Mouse (Mus musculus): Measurements from ENCODE around the gene Zfp691. TPM values are rescaled to one million over a fixed set of nuclear protein-coding genes. Genes with fewer than 3 reads are reported as not detected.

Gene Zfp691
- polyA plus RNA-seq, 1 experiment from 2014 or later: 8.3 TPM

DNA sequence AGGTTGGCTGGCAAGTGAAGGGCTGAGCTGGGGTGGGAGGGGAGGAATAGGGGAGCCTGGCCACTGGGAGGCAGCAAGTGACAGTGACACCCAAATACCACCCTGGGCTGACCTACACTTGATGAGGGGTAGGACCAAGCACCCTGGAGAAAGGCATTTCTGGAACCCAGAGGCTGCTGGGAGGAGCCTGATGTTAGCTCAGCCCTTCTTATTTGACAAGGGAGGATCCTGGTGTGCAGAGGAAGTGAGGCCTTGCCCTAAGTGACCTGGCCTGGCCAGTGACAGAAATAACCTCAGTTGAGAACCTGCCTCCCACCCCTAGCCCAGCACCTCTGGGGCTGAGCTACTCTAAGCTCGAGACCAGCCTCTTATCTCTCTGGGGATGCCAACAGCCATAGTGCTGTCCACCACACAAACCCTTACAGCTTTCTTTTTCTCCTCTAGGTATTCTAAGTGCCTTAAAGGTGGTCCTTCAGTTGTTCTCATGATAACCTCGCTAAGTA, 49.2 kb downstream of the Zfp691 start:
- Histone ChIP-seq H3K9me3 (replicated peaks) (no peaks in the 10 kb centered on the region), H3K27ac (ENCODE audit: poor library complexity, severe bottlenecking) (peak overlapping the region; percentile 60; the same call in 1 of the 2 replicates), H3K4me1 (replicated peaks) (peaks cover 96% of the 10 kb centered on the region), H3K4me2 (no peak overlapping the region; the same call in 1 of the 2 replicates), H3K4me3 (no peak overlapping the region), H3K9ac (peak overlapping the region; percentile 24; the same call in 1 of the 2 replicates), H3K27me3 (replicated peaks) (no peaks in the 10 kb centered on the region), H3K36me3 (peaks cover 89% of the 10 kb centered on the region)
- ATAC-seq (ENCODE audit: insufficient number of reproducible peaks, low FRiP score): no peak
- 40% methylated on average over 2 of the region's 2 CpGs for whole genome bisulfite sequencing

DNA sequence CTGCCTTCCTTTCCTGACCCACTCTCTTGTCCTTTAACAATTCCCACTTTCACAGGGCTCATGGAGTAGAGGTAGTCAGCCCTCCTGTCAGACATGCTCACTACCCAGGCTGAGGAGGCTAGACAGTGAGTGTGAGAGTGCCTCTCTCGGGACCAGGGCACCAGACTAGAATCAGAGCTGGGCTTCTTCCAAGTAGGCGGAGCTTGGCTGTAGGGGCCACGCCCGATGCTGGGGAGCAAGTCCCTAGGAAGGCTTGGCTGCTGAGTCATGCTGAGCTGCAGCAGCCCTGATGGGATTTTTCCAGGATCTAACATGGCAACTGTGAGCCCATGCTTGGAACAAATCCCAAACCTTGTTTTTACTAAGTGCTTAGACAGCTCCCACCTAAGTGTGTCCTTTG, 52.7 kb downstream of the Zfp691 start:
- Histone ChIP-seq H3K27ac (ENCODE audit: poor library complexity, severe bottlenecking) (peak overlapping the region; percentile 88), H3K9me3 (replicated peaks) (no peaks in the 10 kb centered on the region), H3K36me3 (peaks cover 60% of the 10 kb centered on the region), H3K4me3 (no peak overlapping the region), H3K9ac (peak overlapping the region; percentile 46; the same call in 1 of the 2 replicates), H3K4me1 (replicated peaks) (peaks cover 95% of the 10 kb centered on the region), H3K4me2 (no peak overlapping the region), H3K27me3 (replicated peaks) (no peaks in the 10 kb centered on the region)
- ATAC-seq (ENCODE audit: insufficient number of reproducible peaks, low FRiP score): peak; percentile 78
- 23% methylated on average over 4 of the region's 4 CpGs for WGBS

DNA sequence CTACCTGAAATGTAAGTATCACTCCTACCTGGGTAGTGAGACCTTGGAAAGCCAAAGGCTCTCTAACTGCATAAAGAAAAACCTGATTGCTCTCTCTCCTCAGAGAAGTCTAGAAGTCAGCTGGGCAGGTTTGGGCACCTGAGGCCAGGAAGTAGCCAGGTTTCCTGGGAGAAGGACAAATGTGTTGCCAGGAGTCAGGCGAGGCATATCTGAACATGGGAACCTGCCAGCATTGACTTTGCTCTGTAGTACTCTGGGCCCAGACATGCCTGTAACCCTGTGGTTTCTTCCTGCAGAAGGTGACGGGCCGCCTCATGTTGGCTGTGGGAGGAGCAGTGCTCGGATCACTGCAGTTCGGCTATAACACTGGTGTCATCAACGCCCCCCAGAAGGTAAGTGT, 53.9 kb downstream of the Zfp691 start:
- H3K9ac ChIP-seq: no peak overlapping the region
- no peaks in the 10 kb centered on the region for H3K27me3 ChIP-seq (replicated peaks)
- WGBS: 78% methylated on average over 6 of the region's 6 CpGs
- peaks cover 48% of the 10 kb centered on the region for H3K36me3 ChIP-seq
- no peak for ATAC-seq (ENCODE audit: insufficient number of reproducible peaks, low FRiP score)
- H3K27ac ChIP-seq (ENCODE audit: poor library complexity, severe bottlenecking): peak overlapping the region; percentile 88; the same call in 1 of the 2 replicates
- peaks cover 95% of the 10 kb centered on the region for H3K4me1 ChIP-seq (replicated peaks)
- no peak overlapping the region for H3K4me2 ChIP-seq
- H3K9me3 ChIP-seq (replicated peaks): no peaks in the 10 kb centered on the region
- no peak overlapping the region for H3K4me3 ChIP-seq

MicroRNA genes within 50 kb of the gene (microRNA counts, 519-probe panel; counts per million panel counts)
- microRNA mmu-miR-1957: not detected

Small RNAs within 50 kb of the gene (microRNA-seq; reads per million reads assigned to microRNA genes)
- gene Mir1957a: not detected

Other genes starting within 250 kb of the Zfp691 start
- gene Olfr1328, start 235.6 kb downstream of the Zfp691 start, polyA plus RNA-seq (2016; fragmentation: Nextera tagmentation; extraction: Ambion mirVana): not detected in 2 replicates
- not detected in 2 replicates for gene Lao1, start 212.6 kb downstream of the Zfp691 start, polyA plus RNA-seq (2016; fragmentation: Nextera tagmentation; extraction: Ambion mirVana)
- gene Slc2a1, start 65.5 kb downstream of the Zfp691 start, polyA plus RNA-seq (2016; fragmentation: Nextera tagmentation; extraction: Ambion mirVana): 330 and 331 TPM in 2 replicates
- gene Ermap, start 15.8 kb upstream of the Zfp691 start, polyA plus RNA-seq (2016; fragmentation: Nextera tagmentation; extraction: Ambion mirVana): 22.9 and 26.7 TPM in 2 replicates
- gene Svbp, start 21.1 kb upstream of the Zfp691 start, polyA plus RNA-seq (2016; fragmentation: Nextera tagmentation; extraction: Ambion mirVana): 127 TPM in 2 replicates
- gene Tmem269, start 44.0 kb upstream of the Zfp691 start, polyA plus RNA-seq (2016; fragmentation: Nextera tagmentation; extraction: Ambion mirVana): 0.19 TPM in 1 of 2 replicates, not detected in the other
- 27.8 and 28.9 TPM in 2 replicates for gene AU022252, start 58.5 kb upstream of the Zfp691 start, polyA plus RNA-seq (2016; fragmentation: Nextera tagmentation; extraction: Ambion mirVana)
- gene P3h1, start 58.7 kb upstream of the Zfp691 start, polyA plus RNA-seq (2016; fragmentation: Nextera tagmentation; extraction: Ambion mirVana): 32.8 and 34.3 TPM in 2 replicates
- not detected in 2 replicates for gene Cldn19, start 81.2 kb upstream of the Zfp691 start, polyA plus RNA-seq (2016; fragmentation: Nextera tagmentation; extraction: Ambion mirVana)
- gene Ybx1, start 120.4 kb upstream of the Zfp691 start, polyA plus RNA-seq (2016; fragmentation: Nextera tagmentation; extraction: Ambion mirVana): 851 and 903 TPM in 2 replicates
- gene Ppih, start 146.4 kb upstream of the Zfp691 start, polyA plus RNA-seq (2016; fragmentation: Nextera tagmentation; extraction: Ambion mirVana): 58.1 and 58.5 TPM in 2 replicates
- 3.3 and 4.1 TPM in 2 replicates for gene Ccdc30, start 241.3 kb upstream of the Zfp691 start, polyA plus RNA-seq (2016; fragmentation: Nextera tagmentation; extraction: Ambion mirVana)
- gene Ppcs, start 248.2 kb upstream of the Zfp691 start, polyA plus RNA-seq (2016; fragmentation: Nextera tagmentation; extraction: Ambion mirVana): 26.3 and 27.6 TPM in 2 replicates
- 0.23 TPM in 1 of 2 replicates, not detected in the other for gene Zmynd12, start 248.6 kb upstream of the Zfp691 start, polyA plus RNA-seq (2016; fragmentation: Nextera tagmentation; extraction: Ambion mirVana)

Measured in heart, embryonic 12.5 days (tissue).